Mouse (Mus musculus) ES-E14 (cell line): ENCODE data around the gene Myom1. TPM values are rescaled to one million over a fixed set of nuclear protein-coding genes. Genes with fewer than 3 reads are reported as not detected.

Experiments
- DNase-seq: peaks from one replicate; pipeline ENCODE4 v3.0.0-alpha.2; 2013; ENCODE audit warnings: low read depth, low spot score
- H3K27ac ChIP-seq: 2 replicates; pipeline ENCODE4 v1.5.1; 2012; ENCODE audit warnings: low read depth, mild to moderate bottlenecking, low read length, moderate library complexity, mixed read lengths; ENCODE audit not compliant: poor library complexity, insufficient read depth, severe bottlenecking
- H3K36me3 ChIP-seq: 2 replicates; pipeline ENCODE4 v1.6.1; 2012; ENCODE audit warnings: mild to moderate bottlenecking, low read length, moderate library complexity, mixed read lengths; ENCODE audit not compliant: control insufficient read depth, poor library complexity, insufficient read depth, severe bottlenecking
- H3K4me1 ChIP-seq, 2 experiments: fragments of 150-350 bp in 1 of 2; sonication (generic) in 1 of 2; 2 replicates each; pipeline ENCODE4 v1.6.1; 2012; ENCODE audit warnings: low read length in 2 of 2, mild to moderate bottlenecking in 1 of 2, mixed read lengths in 1 of 2; ENCODE audit not compliant: control insufficient read depth in 2 of 2, insufficient read depth in 2 of 2, poor library complexity in 1 of 2
- H3K4me3 ChIP-seq, 2 experiments: fragments of 150-350 bp in 1 of 2; sonication (generic) in 1 of 2; 2 replicates each; pipeline ENCODE4 v1.5.1; 2012; ENCODE audit warnings: low read length in 2 of 2, low read depth in 1 of 2, mild to moderate bottlenecking in 1 of 2, mixed read lengths in 1 of 2; ENCODE audit not compliant: insufficient read depth in 1 of 2, poor library complexity in 1 of 2, severe bottlenecking in 1 of 2
- H3K9ac ChIP-seq: 2 replicates; pipeline ENCODE4 v1.6.1; 2012; ENCODE audit warnings: low read depth, mild to moderate bottlenecking, low read length, mixed read lengths; ENCODE audit not compliant: poor library complexity, insufficient read depth, severe bottlenecking
- H3K9me3 ChIP-seq: fragments of 150-350 bp; sonication (generic); 2 replicates; pipeline ENCODE4 v1.6.1; 2012; ENCODE audit warnings: low read depth, mild to moderate bottlenecking, low read length; ENCODE audit not compliant: control insufficient read depth, insufficient read depth
- CHD2 ChIP-seq: IDR thresholded peaks from 2 replicates; pipeline ENCODE4 v1.6.1; 2014; ENCODE audit warnings: mild to moderate bottlenecking, low read depth, low read length, inconsistent platforms
- HCFC1 ChIP-seq: IDR thresholded peaks from 2 replicates; pipeline ENCODE4 v1.6.1; 2012; ENCODE audit warnings: low read length, inconsistent platforms, borderline replicate concordance; ENCODE audit not compliant: insufficient read depth
- MAFK ChIP-seq: IDR thresholded peaks from 2 replicates; pipeline ENCODE4 v1.6.1; 2014; ENCODE audit warnings: mild to moderate bottlenecking, low read depth, low read length, inconsistent platforms; ENCODE audit not compliant: insufficient read depth
- ZC3H11A ChIP-seq: IDR thresholded peaks from 2 replicates; pipeline ENCODE4 v1.6.1; 2012; ENCODE audit warnings: low read depth, mild to moderate bottlenecking, inconsistent platforms, low read length, borderline replicate concordance
- ZNF384 ChIP-seq: IDR thresholded peaks from 2 replicates; pipeline ENCODE4 v1.6.1; 2012; ENCODE audit warnings: low read depth, low read length, inconsistent platforms
- in situ Hi-C, 2 experiments: fragments of 600-800 bp; cut with MboI; formaldehyde crosslinking; loops; one replicate each; pipeline ENCODE4 v1.15.1; 2025; ENCODE audit warnings: low sequenced_read_pairs in 2 of 2, inconsistent platforms in 1 of 2; ENCODE audit not compliant: unreplicated experiment in 2 of 2
- total RNA-seq: library from RNA; depleted of rRNA; stranded (reverse); fragments of 300-350 nt; gene quantifications from 2 replicates; pipeline ENCODE4 v1.2.3, GENCODE M21; 2012

The Myom1 gene
- total RNA-seq, 1 experiment, result 3.3 TPM

GRCm38 (mm10) chr17:71102571-71103551 is 100.4 kb downstream of the Myom1 start:
- no peaks in the 10 kb centered on the region for H3K36me3 ChIP-seq
- no peak for DNase-seq
- no peaks in the 10 kb centered on the region for H3K9me3 ChIP-seq
- no peaks in the 10 kb centered on the region for H3K4me1 ChIP-seq
- H3K4me3 ChIP-seq, result no peak overlapping the region
- H3K27ac ChIP-seq, result no peak overlapping the region
- in situ Hi-C loops, result no loop called here
- TF ChIP-seq ZC3H11A (no peak), MAFK (no peak), CHD2 (no peak), ZNF384 (no peak), HCFC1 (no peak)
- H3K9ac ChIP-seq, result no peak overlapping the region

- Histone ChIP-seq H3K9me3 (no peaks in the 10 kb centered on the region), H3K27ac (no peak overlapping the region), H3K4me1 (no peaks in the 10 kb centered on the region), H3K36me3 (no peaks in the 10 kb centered on the region), H3K4me3 (no peak overlapping the region), H3K9ac (no peak overlapping the region)
- in situ Hi-C loops, result no loop called here
- no peak for DNase-seq
- TF ChIP-seq HCFC1 (no peak), MAFK (no peak), ZNF384 (no peak), CHD2 (no peak), ZC3H11A (no peak)
These were observed 102.9 kb downstream of the Myom1 start for GRCm38 (mm10) chr17:71105297-71105696.

- in situ Hi-C loops, result no loop called here
- Histone ChIP-seq H3K9ac (no peak overlapping the region), H3K27ac (no peak overlapping the region), H3K9me3 (no peaks in the 10 kb centered on the region), H3K4me1 (no peaks in the 10 kb centered on the region), H3K36me3 (no peaks in the 10 kb centered on the region), H3K4me3 (no peak overlapping the region)
- TF ChIP-seq ZNF384 (no peak), ZC3H11A (no peak), CHD2 (no peak), MAFK (no peak), HCFC1 (no peak)
- DNase-seq, result no peak
These were observed 103.8 kb downstream of the Myom1 start for GRCm38 (mm10) chr17:71106250-71106649.

- Histone ChIP-seq H3K4me1 (no peaks in the 10 kb centered on the region), H3K36me3 (no peaks in the 10 kb centered on the region), H3K9me3 (no peaks in the 10 kb centered on the region), H3K4me3 (no peak overlapping the region), H3K27ac (no peak overlapping the region), H3K9ac (no peak overlapping the region)
- in situ Hi-C loops, result no loop called here
- TF ChIP-seq ZC3H11A (no peak), HCFC1 (no peak), ZNF384 (no peak), MAFK (no peak), CHD2 (no peak)
- no peak for DNase-seq
These were observed 108.4 kb downstream of the Myom1 start for GRCm38 (mm10) chr17:71110753-71111265.
